Mouse (Mus musculus) neural tube, embryonic 12.5 days (tissue): ENCODE measurements around the gene Trim2. TPM values are rescaled to one million over a fixed set of nuclear protein-coding genes. Genes with fewer than 3 reads are reported as not detected.

Source experiments
- ATAC-seq: fragments of 200-750 bp; cut with Nextera tagmentation; 2 replicates; pipeline ENCODE4 v1.8.0; 2017; ENCODE audit warnings: low read depth, mild to moderate bottlenecking, moderate TSS enrichment, moderate library complexity; ENCODE audit not compliant: low FRiP score
- H3K27ac ChIP-seq: fragments of 300-500 bp; sonication (generic); 2 replicates; pipeline ENCODE4 v1.5.1; 2016
- H3K27me3 ChIP-seq: fragments of 300-500 bp; sonication (generic); replicated peaks from 2 replicates; pipeline ENCODE4 v1.6.1; 2016; ENCODE audit warnings: mild to moderate bottlenecking
- H3K36me3 ChIP-seq: fragments of 300-500 bp; sonication (generic); 2 replicates; pipeline ENCODE4 v1.6.1; 2016; ENCODE audit warnings: mild to moderate bottlenecking
- H3K4me1 ChIP-seq: fragments of 300-500 bp; sonication (generic); 2 replicates; pipeline ENCODE4 v1.6.1; 2016
- H3K4me2 ChIP-seq: fragments of 300-500 bp; sonication (generic); replicated peaks from 2 replicates; pipeline ENCODE4 v1.6.1; 2016; ENCODE audit warnings: mild to moderate bottlenecking
- H3K4me3 ChIP-seq: fragments of 300-500 bp; sonication (generic); 2 replicates; pipeline ENCODE4 v1.5.1; 2016
- H3K9ac ChIP-seq: fragments of 300-500 bp; sonication (generic); 2 replicates; pipeline ENCODE4 v1.6.1; 2016; ENCODE audit warnings: mild to moderate bottlenecking
- H3K9me3 ChIP-seq: fragments of 300-500 bp; sonication (generic); 2 replicates; pipeline ENCODE4 v1.6.1; 2016; ENCODE audit warnings: mild to moderate bottlenecking
- WGBS: fragments of 180-500 bp; shearing (Covaris S2); methylation state at CpG from one replicate; pipeline ENCODE4 v1.1.7; 2016; 5-methylcytosine and 5-hydroxymethylcytosine counted together
- polyA plus RNA-seq: library from polyadenylated mRNA; unstranded; fragments of >200 nt; fragmentation: Nextera tagmentation; extraction: Ambion mirVana; gene quantifications from 2 replicates; pipeline ENCODE4 v1.2.1, GENCODE M21; 2016

Gene Trim2
- polyA plus RNA-seq, 1 experiment from 2014 or later, result 151 TPM

DNA sequence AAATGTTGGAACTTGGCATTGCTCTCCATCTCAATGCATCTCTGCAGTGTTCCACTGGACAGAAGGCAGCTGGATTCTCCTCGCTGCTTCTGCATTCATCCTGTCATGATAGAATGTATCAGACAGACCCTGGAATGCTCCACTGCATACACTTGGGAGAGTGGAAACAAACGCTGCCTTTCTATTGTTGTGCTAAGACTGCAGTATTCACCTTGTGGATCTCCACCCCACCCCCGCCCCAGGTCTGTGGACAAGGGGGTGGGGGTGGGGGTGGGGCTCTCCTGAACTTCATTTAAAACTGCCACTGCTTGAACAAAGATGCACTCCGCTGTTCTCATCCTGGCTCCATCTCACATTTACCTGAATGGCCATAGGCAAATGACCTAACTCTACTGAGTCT lies 112.8 kb downstream of the Trim2 start:
- Histone ChIP-seq H3K4me1 (peaks cover 17% of the 10 kb centered on the region), H3K4me3 (no peak overlapping the region), H3K27ac (no peak overlapping the region), H3K9me3 (no peaks in the 10 kb centered on the region), H3K4me2 (no peak overlapping the region), H3K36me3 (peaks cover 63% of the 10 kb centered on the region), H3K9ac (no peak overlapping the region), H3K27me3 (no peaks in the 10 kb centered on the region)
- 70% methylated on average over 4 of the region's 4 CpGs for WGBS
- ATAC-seq, result no peak

DNA sequence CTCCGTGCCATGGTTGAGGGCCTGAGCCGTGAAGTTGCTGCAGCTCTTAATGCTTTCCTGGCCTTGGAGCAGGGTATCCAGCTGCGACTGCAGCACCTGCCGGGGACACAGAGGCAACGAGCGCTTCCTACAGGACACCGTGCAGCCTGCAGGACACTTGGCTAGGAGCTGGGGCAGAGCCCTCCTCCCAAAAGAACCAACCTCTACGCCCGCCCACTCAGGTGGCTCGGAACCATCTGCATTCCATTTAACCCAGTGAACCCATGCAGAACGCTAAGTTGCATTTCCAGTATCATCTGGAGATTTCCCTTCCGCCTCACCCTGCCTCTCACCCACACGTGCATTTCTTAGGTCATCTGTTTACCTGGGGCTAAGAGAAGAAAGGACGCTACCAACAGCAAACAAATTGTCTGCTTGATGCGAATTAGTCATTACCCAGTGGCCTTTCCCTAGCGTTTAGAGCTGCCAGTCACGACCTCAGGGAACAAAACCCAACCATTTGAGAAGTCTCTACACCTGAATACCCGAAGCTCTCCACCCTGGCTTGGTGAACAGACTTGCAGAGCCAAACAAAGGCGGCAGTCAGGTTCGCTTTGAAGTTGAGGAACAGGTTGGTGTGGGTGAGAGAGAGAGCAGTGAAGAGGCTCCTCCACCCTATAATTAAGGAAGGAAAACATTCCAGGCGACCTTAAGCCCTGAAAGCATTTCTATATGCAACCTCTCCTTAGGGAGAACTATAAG lies 115.4 kb downstream of the Trim2 start:
- Histone ChIP-seq H3K4me2 (peak overlapping the region; percentile 41), H3K4me3 (no peak overlapping the region), H3K9me3 (no peaks in the 10 kb centered on the region), H3K4me1 (peaks cover 17% of the 10 kb centered on the region), H3K27me3 (no peaks in the 10 kb centered on the region), H3K36me3 (peaks cover 62% of the 10 kb centered on the region), H3K9ac (0 out of 2 replicates have a peak overlapping the region, but pooled peaks have one; percentile 13), H3K27ac (no peak overlapping the region)
- ATAC-seq, result peak; percentile 55
- 51% methylated on average over 21 of the region's 21 CpGs for WGBS

DNA sequence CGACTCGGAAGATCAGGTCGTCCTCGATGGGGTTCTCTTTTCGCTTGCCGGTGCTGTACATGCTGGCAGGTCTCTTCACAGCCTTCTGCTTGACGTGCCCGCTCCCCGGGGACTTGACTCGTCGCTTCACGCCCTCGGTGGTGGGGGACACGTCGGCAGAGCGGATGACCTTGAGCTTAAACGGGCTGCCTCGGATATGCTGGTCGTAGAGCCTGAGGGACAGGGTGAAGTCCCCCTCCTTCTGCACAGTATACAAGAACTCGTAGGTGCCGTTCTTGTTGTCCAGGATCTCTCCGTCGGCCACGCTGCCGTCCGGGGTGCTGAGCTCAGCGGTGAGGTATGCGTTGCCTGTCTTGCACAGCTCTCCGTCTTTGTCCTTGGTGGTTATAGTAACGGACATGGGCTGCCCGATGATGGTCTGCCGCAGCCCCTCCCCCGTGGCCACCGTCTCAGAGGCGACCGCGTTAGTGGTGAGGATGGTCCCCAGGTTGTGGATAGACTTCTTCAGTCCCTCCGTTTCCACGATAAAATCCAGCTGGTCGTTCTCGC lies 116.1 kb downstream of the Trim2 start:
- no peak overlapping the region for H3K4me3 ChIP-seq
- H3K4me1 ChIP-seq, result peaks cover 17% of the 10 kb centered on the region
- peaks cover 59% of the 10 kb centered on the region for H3K36me3 ChIP-seq
- 0 out of 2 replicates have a peak overlapping the region, but pooled peaks have one; percentile 13 for H3K9ac ChIP-seq
- peak overlapping the region; percentile 41 for H3K4me2 ChIP-seq
- H3K9me3 ChIP-seq, result no peaks in the 10 kb centered on the region
- peak; percentile 75 for ATAC-seq
- no peak overlapping the region for H3K27ac ChIP-seq
- no peaks in the 10 kb centered on the region for H3K27me3 ChIP-seq
- WGBS, result 17% methylated on average over 41 of the region's 41 CpGs

DNA sequence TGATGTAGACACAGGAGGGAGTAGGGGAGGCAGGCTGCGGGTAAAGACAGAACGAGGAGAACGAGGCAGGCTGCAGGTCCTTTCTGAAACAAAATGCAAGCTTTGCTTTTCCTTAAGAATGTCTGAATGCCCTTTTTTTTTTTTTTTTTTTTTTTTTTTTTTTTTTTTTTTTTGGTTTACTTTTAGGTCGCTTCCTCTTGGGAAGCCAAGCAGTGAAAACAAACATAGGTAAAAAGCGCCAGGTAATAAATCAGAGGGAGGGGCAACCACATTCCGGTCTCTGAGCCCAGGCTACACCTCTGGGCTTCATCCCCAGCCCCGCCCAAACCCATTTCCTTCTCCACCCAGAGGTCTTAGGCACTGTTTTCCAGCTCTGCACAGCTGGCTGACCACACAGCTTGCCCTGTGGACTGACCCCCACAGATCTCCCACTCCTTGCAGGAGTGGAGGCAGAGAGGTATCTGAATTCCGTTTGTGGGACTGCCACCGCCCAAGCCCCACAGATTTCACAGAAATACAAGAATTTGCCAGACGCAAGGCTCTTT lies 117.0 kb downstream of the Trim2 start:
- Histone ChIP-seq H3K4me1 (peaks cover 17% of the 10 kb centered on the region), H3K27ac (no peak overlapping the region), H3K36me3 (peaks cover 63% of the 10 kb centered on the region), H3K4me2 (0 out of 2 replicates have a peak overlapping the region, but pooled peaks have one; percentile 41), H3K4me3 (no peak overlapping the region), H3K9ac (no peak overlapping the region), H3K9me3 (no peaks in the 10 kb centered on the region), H3K27me3 (no peaks in the 10 kb centered on the region)
- no peak for ATAC-seq
- 60% methylated on average over 10 of the region's 10 CpGs for WGBS

DNA sequence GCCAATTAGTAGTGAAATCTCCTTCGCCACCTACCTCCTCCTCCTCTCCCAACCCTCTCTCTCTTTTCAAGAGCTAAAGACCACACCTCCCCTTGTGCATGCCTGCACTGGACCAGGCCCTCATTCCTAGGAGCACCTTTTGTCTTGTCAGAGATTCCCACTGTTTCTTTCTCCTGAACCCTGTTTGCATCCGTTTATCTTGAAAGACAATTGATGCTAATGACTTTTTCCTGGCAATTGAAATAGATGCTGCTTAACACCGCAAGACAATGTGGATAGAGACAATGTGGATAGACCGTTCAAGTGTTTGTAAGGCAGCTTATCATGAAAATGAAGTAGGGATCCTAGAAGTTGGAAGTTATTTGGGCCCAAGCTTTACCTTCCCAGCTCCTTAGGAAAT lies 125.0 kb downstream of the Trim2 start:
- Histone ChIP-seq H3K9ac (no peak overlapping the region), H3K27ac (no peak overlapping the region), H3K36me3 (peaks cover 25% of the 10 kb centered on the region), H3K4me3 (no peak overlapping the region), H3K4me2 (no peak overlapping the region), H3K27me3 (no peaks in the 10 kb centered on the region), H3K4me1 (no peaks in the 10 kb centered on the region; the same call in 1 of the 2 replicates), H3K9me3 (no peaks in the 10 kb centered on the region)
- no peak for ATAC-seq
- 17% methylated on average over 4 of the region's 4 CpGs for WGBS

DNA sequence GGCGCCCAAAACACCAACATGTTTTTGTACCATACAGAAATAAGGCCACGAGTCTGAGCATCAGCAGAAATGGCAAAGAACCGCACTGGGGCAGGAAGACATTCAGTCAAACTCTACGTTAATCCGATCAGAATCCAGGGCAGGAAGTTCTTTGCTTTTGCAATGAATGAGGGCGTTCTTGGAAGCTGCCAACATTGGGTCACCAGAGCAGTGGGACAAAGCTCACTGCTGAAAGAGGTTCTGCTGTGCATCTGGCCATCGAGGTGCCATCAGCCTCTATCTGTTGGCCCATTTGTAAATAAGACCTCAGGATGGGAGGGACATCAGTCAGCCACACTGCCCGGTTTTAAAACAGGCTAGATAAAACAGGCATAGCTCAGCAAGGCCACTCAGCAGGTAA lies 125.6 kb downstream of the Trim2 start:
- no peak overlapping the region for H3K4me2 ChIP-seq
- peaks cover 30% of the 10 kb centered on the region for H3K36me3 ChIP-seq
- no peaks in the 10 kb centered on the region for H3K27me3 ChIP-seq
- no peak overlapping the region for H3K4me3 ChIP-seq
- no peak overlapping the region for H3K27ac ChIP-seq
- no peaks in the 10 kb centered on the region; the same call in 1 of the 2 replicates for H3K4me1 ChIP-seq
- H3K9ac ChIP-seq, result no peak overlapping the region
- WGBS, result 54% methylated on average over 8 of the region's 8 CpGs
- no peaks in the 10 kb centered on the region for H3K9me3 ChIP-seq
- ATAC-seq, result no peak

DNA sequence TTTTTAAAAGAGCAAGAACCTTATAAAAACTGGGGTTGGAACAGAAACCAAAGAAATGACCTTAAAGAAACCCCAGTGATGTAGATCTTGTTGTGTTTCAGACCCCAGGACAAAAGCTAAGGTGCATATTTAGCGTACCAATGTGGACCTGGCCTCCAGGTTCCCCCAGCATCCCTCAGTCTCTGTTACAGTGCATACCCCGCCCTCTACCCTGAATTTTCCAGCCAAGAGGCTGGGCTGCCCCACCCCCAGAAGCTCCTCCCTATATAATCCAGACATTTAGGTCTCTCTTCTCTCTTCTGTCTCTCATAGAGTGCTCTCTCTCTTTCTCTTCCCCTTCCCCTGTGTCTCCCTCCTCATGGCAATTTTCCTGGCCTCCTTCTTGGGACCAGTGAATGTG lies 126.4 kb downstream of the Trim2 start:
- Histone ChIP-seq H3K36me3 (peaks cover 24% of the 10 kb centered on the region), H3K27me3 (no peaks in the 10 kb centered on the region), H3K9me3 (no peaks in the 10 kb centered on the region), H3K4me1 (no peaks in the 10 kb centered on the region; the same call in 1 of the 2 replicates), H3K9ac (no peak overlapping the region), H3K4me2 (no peak overlapping the region), H3K4me3 (no peak overlapping the region), H3K27ac (no peak overlapping the region)
- no peak for ATAC-seq
- WGBS, result 72% methylated on average over 2 of the region's 2 CpGs

DNA sequence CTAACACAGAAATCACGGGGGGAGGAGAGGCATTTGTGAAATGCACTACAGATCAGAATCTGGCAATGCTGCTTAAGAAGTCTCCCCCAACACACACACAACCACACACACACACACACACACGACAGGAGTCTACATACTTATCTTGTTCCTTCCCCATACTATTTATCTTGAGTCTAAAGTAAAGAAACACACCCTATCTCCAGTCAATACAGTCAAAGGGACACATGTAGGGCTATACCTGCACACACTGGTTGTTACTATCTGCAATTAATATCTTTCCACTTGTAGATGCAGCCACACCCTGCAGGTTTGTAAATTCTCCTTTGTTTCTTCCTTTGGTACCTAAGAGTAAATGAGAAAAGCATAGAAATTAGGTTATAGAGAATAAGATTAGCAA lies 128.8 kb downstream of the Trim2 start:
- Histone ChIP-seq H3K4me2 (no peak overlapping the region), H3K9me3 (no peaks in the 10 kb centered on the region), H3K36me3 (peaks cover 32% of the 10 kb centered on the region), H3K27me3 (no peaks in the 10 kb centered on the region), H3K27ac (no peak overlapping the region), H3K4me1 (no peaks in the 10 kb centered on the region; the same call in 1 of the 2 replicates), H3K4me3 (no peak overlapping the region), H3K9ac (no peak overlapping the region)
- 68% methylated on average over 2 of the region's 2 CpGs for WGBS
- ATAC-seq, result no peak

DNA sequence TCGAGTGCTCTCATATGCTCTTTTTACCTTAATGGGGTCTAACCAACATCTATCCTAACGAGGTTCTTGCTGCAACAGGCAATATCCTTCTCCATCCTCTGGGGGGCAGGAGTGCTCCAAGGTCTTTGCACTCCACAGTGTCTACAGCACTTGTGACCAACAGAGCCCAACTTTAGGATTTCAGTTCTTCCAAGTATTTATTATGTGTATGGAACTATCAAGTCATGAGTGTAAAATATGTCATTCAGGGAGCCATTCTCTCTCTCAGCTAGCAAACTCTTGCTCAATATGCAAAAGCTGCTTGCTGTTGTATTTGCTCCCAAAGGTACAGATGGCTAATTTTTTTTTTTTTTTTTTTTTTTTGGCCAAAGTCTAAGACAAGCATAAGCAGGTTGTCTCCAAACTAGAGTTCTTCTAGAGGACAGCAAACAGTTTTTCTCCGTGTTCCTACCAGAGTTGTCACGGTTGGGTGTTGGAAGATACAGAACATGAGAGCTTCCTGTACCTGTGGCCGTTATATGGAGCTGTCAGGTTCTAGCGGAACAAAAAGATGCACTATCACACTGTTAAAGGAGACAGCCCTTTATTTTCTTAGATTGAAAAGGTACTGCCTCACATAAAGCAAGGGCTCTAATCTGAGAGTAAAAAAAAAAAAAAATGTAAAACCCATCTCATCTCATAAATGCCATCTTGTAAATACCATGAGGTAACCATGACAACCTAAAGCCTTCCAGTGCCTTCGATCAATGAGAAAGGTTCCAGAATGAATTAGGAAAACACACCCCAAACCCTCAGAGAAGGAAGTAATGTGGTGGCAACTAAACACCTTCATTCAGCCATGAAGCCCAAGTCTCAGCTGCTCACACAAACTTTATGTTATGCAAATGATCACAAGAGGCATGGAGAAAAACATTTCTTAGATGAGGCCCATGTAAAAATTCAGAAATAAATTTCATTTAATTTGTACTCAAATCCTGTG lies 131.1 kb downstream of the Trim2 start:
- 48% methylated on average over 7 of the region's 7 CpGs for WGBS
- Histone ChIP-seq H3K9me3 (no peaks in the 10 kb centered on the region), H3K4me2 (no peak overlapping the region), H3K27me3 (no peaks in the 10 kb centered on the region), H3K36me3 (peaks cover 47% of the 10 kb centered on the region), H3K9ac (no peak overlapping the region), H3K27ac (no peak overlapping the region), H3K4me3 (no peak overlapping the region), H3K4me1 (no peaks in the 10 kb centered on the region)
- peak; percentile 41; the same call in 1 of the 2 replicates for ATAC-seq

DNA sequence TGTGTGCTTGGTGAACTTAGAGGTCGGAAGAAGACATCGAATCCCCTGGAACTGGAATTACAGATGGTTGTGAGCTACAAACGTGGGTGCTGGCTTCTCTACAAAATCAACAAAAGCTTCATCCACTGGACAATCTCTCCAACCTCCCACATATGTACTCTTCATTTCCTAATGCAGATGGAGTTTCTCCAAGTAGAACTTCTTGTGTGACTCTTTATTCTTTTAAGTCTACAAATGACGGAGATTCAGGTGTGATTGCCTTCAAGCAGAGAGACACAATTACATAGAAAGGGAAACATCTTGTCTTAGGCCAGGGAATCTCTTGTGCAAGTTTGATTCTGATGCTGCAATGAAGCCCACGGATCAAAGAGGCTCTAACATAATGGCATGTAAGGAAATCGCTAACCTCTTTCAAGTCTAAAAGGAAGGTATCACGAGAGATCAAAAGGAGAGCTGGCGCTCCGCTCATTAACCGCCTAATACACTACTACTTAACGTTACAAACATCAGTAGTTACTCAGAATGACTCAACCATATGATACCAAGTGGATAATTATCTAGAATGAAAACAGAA lies 133.0 kb downstream of the Trim2 start, which contains the start of gene Gm6525:
Gene Gm6525, plus strand, starts transcription at position 524 of the 574 bp plus-strand sequence.
- WGBS, result 81% methylated on average over 11 of the region's 11 CpGs
- Histone ChIP-seq H3K9ac (no peak within 1 kb of the TSS), H3K36me3 (peaks cover 62% of the 10 kb centered on the region), H3K27ac (no peak within 1 kb of the TSS), H3K9me3 (no peaks in the 10 kb centered on the region), H3K4me3 (no peak within 1 kb of the TSS), H3K27me3 (no peaks in the 10 kb centered on the region), H3K4me2 (no peak within 1 kb of the TSS), H3K4me1 (no peaks in the 10 kb centered on the region)
- no peak for ATAC-seq

DNA sequence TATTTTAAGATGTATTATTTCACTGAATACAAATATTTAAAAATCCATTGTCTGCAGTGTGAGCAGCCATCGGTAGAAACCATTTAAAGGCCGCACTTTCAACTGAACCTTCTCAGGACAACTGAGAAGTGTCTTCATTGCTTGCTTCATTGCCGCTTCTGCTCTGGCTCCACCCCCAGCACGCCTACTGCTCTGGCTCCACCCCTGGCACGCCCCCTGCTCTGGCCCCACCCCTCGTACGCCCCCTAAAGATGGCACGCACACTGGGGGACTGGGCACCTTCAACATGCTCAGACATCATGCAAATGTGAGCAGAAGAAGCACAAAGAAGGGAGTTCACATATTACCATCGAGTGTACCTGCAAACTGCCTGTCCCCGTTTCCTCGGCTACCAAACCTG lies 134.3 kb downstream of the Trim2 start:
- no peaks in the 10 kb centered on the region for H3K9me3 ChIP-seq
- peaks cover 62% of the 10 kb centered on the region for H3K36me3 ChIP-seq
- H3K9ac ChIP-seq, result no peak overlapping the region
- no peaks in the 10 kb centered on the region for H3K4me1 ChIP-seq
- ATAC-seq, result 0 out of 2 replicates have a peak, but pooled peaks have one; percentile 17
- no peak overlapping the region for H3K4me2 ChIP-seq
- WGBS, result 49% methylated on average over 11 of the region's 11 CpGs
- no peak overlapping the region for H3K27ac ChIP-seq
- no peak overlapping the region for H3K4me3 ChIP-seq
- no peaks in the 10 kb centered on the region for H3K27me3 ChIP-seq
